Mouse (Mus musculus) midbrain, postnatal 0 days (tissue): Measurements from ENCODE around the gene Gigyf2. TPM values are rescaled to one million over a fixed set of nuclear protein-coding genes. Genes with fewer than 3 reads are reported as not detected.

Source experiments
- ATAC-seq: fragments of 200-750 bp; cut with Nextera tagmentation; 2 replicates; pipeline ENCODE4 v1.8.0; 2017; ENCODE audit warnings: moderate number of reproducible peaks, mild to moderate bottlenecking, moderate TSS enrichment, moderate library complexity; ENCODE audit not compliant: low FRiP score
- DNase-seq: peaks from one replicate; pipeline ENCODE4 v3.0.0-alpha.2; 2015; ENCODE audit warnings: low spot score
- H3K27ac ChIP-seq: fragments of 300-500 bp; sonication (generic); 2 replicates; pipeline ENCODE4 v1.5.1; 2014; ENCODE audit warnings: low read depth, mild to moderate bottlenecking, low read length, mixed read lengths
- H3K27me3 ChIP-seq: fragments of 300-500 bp; sonication (generic); 2 replicates; pipeline ENCODE4 v1.6.1; 2014; ENCODE audit warnings: low read length, control low read depth, mixed read lengths; ENCODE audit not compliant: insufficient read depth
- H3K36me3 ChIP-seq: fragments of 300-500 bp; sonication (generic); 2 replicates; pipeline ENCODE4 v1.6.1; 2014; ENCODE audit warnings: low read length, control low read depth, mixed read lengths; ENCODE audit not compliant: insufficient read depth
- H3K4me1 ChIP-seq: fragments of 300-500 bp; sonication (generic); 2 replicates; pipeline ENCODE4 v1.6.1; 2014; ENCODE audit warnings: mild to moderate bottlenecking, control low read depth, antibody characterized with exemption, low read length, mixed read lengths; ENCODE audit not compliant: insufficient read depth
- H3K4me2 ChIP-seq: fragments of 300-500 bp; sonication (generic); 2 replicates; pipeline ENCODE4 v1.6.1; 2014; ENCODE audit warnings: low read depth, mild to moderate bottlenecking, low read length, mixed read lengths; ENCODE audit not compliant: poor library complexity, severe bottlenecking
- H3K4me3 ChIP-seq: fragments of 300-500 bp; sonication (generic); 2 replicates; pipeline ENCODE4 v1.5.1; 2014; ENCODE audit warnings: low read depth, mild to moderate bottlenecking, low read length, moderate library complexity
- H3K9ac ChIP-seq: fragments of 300-500 bp; sonication (generic); replicated peaks from 2 replicates; pipeline ENCODE4 v1.6.1; 2014; ENCODE audit warnings: mild to moderate bottlenecking, low read length, moderate library complexity, mixed read lengths; ENCODE audit not compliant: poor library complexity, severe bottlenecking
- H3K9me3 ChIP-seq: fragments of 300-500 bp; sonication (generic); 2 replicates; pipeline ENCODE4 v1.6.1; 2016; ENCODE audit warnings: low read length, control low read depth
- CTCF ChIP-seq: IDR thresholded peaks from 2 replicates; pipeline ENCODE4 v1.5.1; 2016; ENCODE audit warnings: antibody characterized with exemption, mild to moderate bottlenecking
- WGBS: fragments of 180-500 bp; shearing (Covaris S2); extraction: QIAGEN DNeasy Blood & Tissue Kit; methylation state at CpG from one replicate; pipeline ENCODE4 v1.1.7; 2014; 5-methylcytosine and 5-hydroxymethylcytosine counted together
- polyA plus RNA-seq: library from polyadenylated mRNA; unstranded; fragments of >200 nt; fragmentation: Nextera tagmentation; extraction: Ambion mirVana; gene quantifications from 2 replicates; pipeline ENCODE4 v1.2.1, GENCODE M21; 2015
- total RNA-seq: library from RNA; depleted of rRNA; stranded (reverse); fragments of >200 nt; gene quantifications from 2 replicates; pipeline ENCODE4 v1.2.3, GENCODE M21; 2014; rRNA removed

The Gigyf2 gene
- total and polyA plus RNA-seq, 2 experiments from 2014 or later = 45.4 to 69.0 TPM

- peaks cover 20% of the 10 kb centered on the region for H3K36me3 ChIP-seq
- no peak for ATAC-seq
Measured at GRCm38 (mm10) chr1:87482546-87482945, 155.7 kb downstream of the Gigyf2 start.

GRCm38 (mm10) chr1:87486386-87486785, 159.6 kb downstream of the Gigyf2 start:
- Histone ChIP-seq H3K9ac (no peak overlapping the region), H3K36me3 (peaks cover 20% of the 10 kb centered on the region), H3K27ac (no peak overlapping the region), H3K27me3 (no peaks in the 10 kb centered on the region), H3K4me3 (no peak overlapping the region), H3K4me2 (no peak overlapping the region), H3K9me3 (no peaks in the 10 kb centered on the region), H3K4me1 (no peaks in the 10 kb centered on the region)
- no peak for TF ChIP-seq CTCF
- 71% methylated on average over 6 of the region's 6 CpGs for WGBS
- DNase-seq (no peak), ATAC-seq (no peak)

More at GRCm38 (mm10) chr1:87482546-87482945, 155.7 kb downstream of the Gigyf2 start:
- Histone ChIP-seq H3K4me3 (no peak overlapping the region), H3K4me2 (no peak overlapping the region), H3K4me1 (no peaks in the 10 kb centered on the region), H3K9me3 (no peaks in the 10 kb centered on the region), H3K9ac (no peak overlapping the region), H3K27me3 (no peaks in the 10 kb centered on the region), H3K27ac (no peak overlapping the region)
- no peak for TF ChIP-seq CTCF
- 89% methylated on average over 4 of the region's 4 CpGs for WGBS
- no peak for DNase-seq

DNA sequence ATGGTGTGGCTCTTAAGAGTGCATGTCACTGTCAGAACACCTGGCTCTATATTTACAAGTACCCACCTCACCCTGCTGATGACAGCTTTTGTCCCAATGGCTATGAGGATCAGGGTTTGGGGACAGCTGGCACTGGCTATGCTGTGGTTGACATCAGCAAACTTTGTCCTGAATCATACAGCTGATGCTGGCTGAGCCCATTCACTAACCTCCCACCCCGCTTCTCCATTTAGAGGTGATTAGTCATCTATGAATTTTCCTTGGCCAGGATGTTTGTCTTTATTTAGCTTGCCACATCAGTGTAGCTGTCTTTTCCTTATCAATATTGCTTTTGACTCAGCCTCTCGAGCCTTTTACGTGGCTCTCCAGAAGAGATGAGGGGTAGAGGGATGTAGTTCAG, 165.5 kb downstream of the Gigyf2 start:
- H3K27me3 ChIP-seq = no peaks in the 10 kb centered on the region
- DNase-seq = no peak
- 93% methylated on average over 3 of the region's 3 CpGs for WGBS
- ATAC-seq = no peak
- H3K4me2 ChIP-seq = no peak overlapping the region
- no peak for TF ChIP-seq CTCF
- no peak overlapping the region for H3K4me3 ChIP-seq
- no peak overlapping the region for H3K27ac ChIP-seq
- H3K4me1 ChIP-seq = no peaks in the 10 kb centered on the region
- no peaks in the 10 kb centered on the region for H3K9me3 ChIP-seq
- H3K36me3 ChIP-seq = peaks cover 26% of the 10 kb centered on the region
- no peak overlapping the region for H3K9ac ChIP-seq

DNA sequence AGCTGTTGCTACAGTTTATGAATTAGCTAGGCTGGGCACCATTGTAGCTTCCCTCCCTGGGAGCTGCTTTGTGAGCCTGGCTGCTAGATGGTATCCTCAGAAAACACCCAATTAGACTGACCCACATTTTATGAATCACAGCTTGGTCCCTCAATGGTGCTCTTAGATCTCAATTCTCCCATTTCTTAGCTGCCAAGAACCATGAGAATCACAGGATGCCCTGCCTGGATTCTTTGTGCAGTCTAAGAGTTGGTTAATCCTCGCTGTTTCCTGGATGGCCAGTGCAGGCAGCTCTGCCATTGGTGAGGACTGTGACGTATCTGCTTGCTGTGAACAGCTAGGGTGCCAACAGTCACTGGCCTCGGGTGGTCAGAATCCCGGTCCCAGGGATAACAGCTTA, 166.7 kb downstream of the Gigyf2 start:
- no peaks in the 10 kb centered on the region for H3K27me3 ChIP-seq
- no peak overlapping the region for H3K4me3 ChIP-seq
- peaks cover 15% of the 10 kb centered on the region for H3K36me3 ChIP-seq
- H3K27ac ChIP-seq = no peak overlapping the region; the same call in 1 of the 2 replicates
- no peak for TF ChIP-seq CTCF
- no peaks in the 10 kb centered on the region for H3K4me1 ChIP-seq
- WGBS = 54% methylated on average over 4 of the region's 4 CpGs
- DNase-seq (no peak), ATAC-seq (no peak)
- H3K4me2 ChIP-seq = no peak overlapping the region
- H3K9me3 ChIP-seq = no peaks in the 10 kb centered on the region
- no peak overlapping the region for H3K9ac ChIP-seq

Other genes with a start within 250 kb of the Gigyf2 start
- not detected in 2 replicates for gene Alppl2, start 237.1 kb upstream of the Gigyf2 start, total RNA-seq
- not detected in 2 replicates for gene Alppl2, start 237.1 kb upstream of the Gigyf2 start, polyA plus RNA-seq
- gene Alpi, start 225.4 kb upstream of the Gigyf2 start, total RNA-seq = 0.49 TPM in 1 of 2 replicates, not detected in the other
- gene Alpi, start 225.4 kb upstream of the Gigyf2 start, polyA plus RNA-seq = not detected in 2 replicates
- 0.38 TPM in 1 of 2 replicates, not detected in the other for gene Akp3, start 202.0 kb upstream of the Gigyf2 start, total RNA-seq
- gene Akp3, start 202.0 kb upstream of the Gigyf2 start, polyA plus RNA-seq = not detected in 2 replicates
- 15.8 and 16.2 TPM in 2 replicates for gene Ecel1, start 170.5 kb upstream of the Gigyf2 start, total RNA-seq
- 16.7 and 18.9 TPM in 2 replicates for gene Ecel1, start 170.5 kb upstream of the Gigyf2 start, polyA plus RNA-seq
- 0.94 TPM in 1 of 2 replicates, not detected in the other for gene Prss56, start 143.7 kb upstream of the Gigyf2 start, total RNA-seq
- gene Prss56, start 143.7 kb upstream of the Gigyf2 start, polyA plus RNA-seq = 0.07 TPM in 1 of 2 replicates, not detected in the other
- gene Chrnd, start 136.4 kb upstream of the Gigyf2 start, total RNA-seq = not detected in 2 replicates
- not detected in 2 replicates for gene Chrnd, start 136.4 kb upstream of the Gigyf2 start, polyA plus RNA-seq
- 0.49 TPM in 1 of 2 replicates, not detected in the other for gene Chrng, start 122.3 kb upstream of the Gigyf2 start, total RNA-seq
- gene Chrng, start 122.3 kb upstream of the Gigyf2 start, polyA plus RNA-seq = not detected in 2 replicates
- gene Eif4e2, start 113.1 kb upstream of the Gigyf2 start, total RNA-seq = 64.5 and 78.8 TPM in 2 replicates
- 91.0 and 92.7 TPM in 2 replicates for gene Eif4e2, start 113.1 kb upstream of the Gigyf2 start, polyA plus RNA-seq
- gene Efhd1, start 62.6 kb upstream of the Gigyf2 start, total RNA-seq = 4.2 and 7.8 TPM in 2 replicates
- gene Efhd1, start 62.6 kb upstream of the Gigyf2 start, polyA plus RNA-seq = 1.7 and 2.6 TPM in 2 replicates
- gene Kcnj13, start 67.7 kb downstream of the Gigyf2 start, total RNA-seq = 4.5 and 8.0 TPM in 2 replicates
- 10.2 and 10.8 TPM in 2 replicates for gene Kcnj13, start 67.7 kb downstream of the Gigyf2 start, polyA plus RNA-seq
- gene Snorc, start 143.3 kb downstream of the Gigyf2 start, total RNA-seq = not detected in 2 replicates
- gene Snorc, start 143.3 kb downstream of the Gigyf2 start, polyA plus RNA-seq = 2.9 and 3.6 TPM in 2 replicates
- 1.1 and 1.3 TPM in 2 replicates for gene Neu2, start 182.9 kb downstream of the Gigyf2 start, total RNA-seq
- gene Neu2, start 182.9 kb downstream of the Gigyf2 start, polyA plus RNA-seq = 1.1 and 2.0 TPM in 2 replicates
- gene Ngef, start 246.9 kb downstream of the Gigyf2 start, total RNA-seq = 51.4 and 55.4 TPM in 2 replicates
- gene Ngef, start 246.9 kb downstream of the Gigyf2 start, polyA plus RNA-seq = 43.9 and 45.7 TPM in 2 replicates